Mouse (Mus musculus) lung, adult 2 months (tissue): ENCODE data around the gene Ermap.
A peak's percentile ranks its signal among the peaks of the same experiment; 100 is the strongest.

ENCODE experiments used
- CTCF ChIP-seq: fragments of 200-500 bp; IDR thresholded peaks from 2 replicates; pipeline ENCODE4 v1.5.1; 2011; ENCODE audit warnings: mild to moderate bottlenecking, low read length, control low read depth; ENCODE audit not compliant: insufficient read depth
- POLR2A ChIP-seq: fragments of 200-500 bp; IDR thresholded peaks from 2 replicates; pipeline ENCODE4 v1.6.1; 2011; ENCODE audit warnings: low read depth, mild to moderate bottlenecking, control low read depth, low read length, borderline replicate concordance; ENCODE audit errors: extremely low read depth

DNA sequence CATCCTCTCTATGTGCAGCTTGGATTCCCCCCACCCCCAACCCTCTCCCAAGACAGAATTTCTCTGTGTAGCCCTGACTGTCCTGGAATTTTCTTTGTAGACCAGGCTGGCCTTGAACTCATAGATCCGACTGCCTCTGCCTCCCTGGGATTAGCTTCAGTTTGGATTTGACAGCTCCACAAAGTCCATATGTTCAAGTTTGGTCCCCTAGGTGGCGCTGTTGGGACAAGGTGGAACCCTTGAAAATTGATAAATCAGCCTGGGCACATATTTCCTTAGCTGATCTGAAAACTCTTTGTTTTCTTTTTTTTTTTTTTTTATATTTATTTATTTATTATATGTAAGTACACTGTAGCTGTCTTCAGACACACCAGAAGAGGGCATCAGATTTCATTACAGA lies 32.6 kb downstream of the Ermap start:
- no peak for TF ChIP-seq POLR2A
- TF ChIP-seq CTCF = peak; percentile 33
